Mouse (Mus musculus) 416B (cell line): ENCODE measurements around the gene Tmtc2.

Source experiments
- DNase-seq: peaks from one replicate; pipeline ENCODE4 v3.0.0; 2011; ENCODE audit warnings: low read depth

Gene Tmtc2

DNA sequence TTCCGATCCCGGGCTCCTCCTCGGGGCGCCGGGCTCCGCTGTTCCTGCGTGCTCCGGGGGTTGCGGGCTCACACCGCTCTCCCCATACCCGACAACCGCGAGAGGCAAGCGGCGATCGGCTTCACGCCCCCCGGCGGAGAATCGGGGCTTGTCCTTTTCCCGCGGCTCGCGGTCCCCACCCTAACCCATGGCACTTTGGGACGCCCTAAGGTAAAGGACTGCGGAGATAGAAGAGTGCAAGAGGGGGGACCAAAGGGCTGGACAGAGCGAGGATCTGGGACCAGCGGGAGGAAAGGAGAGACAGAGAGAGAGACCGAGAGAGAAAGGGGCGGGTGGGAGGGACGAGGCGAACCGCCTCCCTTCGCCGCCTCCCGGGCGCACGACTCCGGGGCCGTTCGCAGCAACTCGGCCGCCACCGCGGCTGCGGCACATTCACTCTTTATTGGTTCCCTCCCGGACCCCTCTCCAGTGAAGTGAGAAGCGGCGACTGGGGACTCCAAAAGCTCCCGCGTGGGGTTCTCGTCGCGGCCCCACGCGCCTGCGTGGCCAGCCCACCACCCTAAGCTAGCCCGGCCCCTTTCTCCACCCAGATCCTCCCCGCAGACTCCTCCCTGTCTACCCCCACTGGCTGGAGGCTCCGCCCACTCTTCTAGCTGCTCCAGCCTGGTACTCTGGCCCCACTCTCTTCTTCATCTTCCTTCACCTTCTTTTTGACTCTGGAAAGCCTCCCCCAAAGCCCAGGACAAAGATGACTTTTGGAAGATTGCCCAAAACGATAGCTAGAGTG lies at the start of gene Tmtc2:
Gene Tmtc2, minus strand, starts transcription at position 544 of the 787 bp plus-strand sequence.
- peak; percentile 91 for DNase-seq

DNA sequence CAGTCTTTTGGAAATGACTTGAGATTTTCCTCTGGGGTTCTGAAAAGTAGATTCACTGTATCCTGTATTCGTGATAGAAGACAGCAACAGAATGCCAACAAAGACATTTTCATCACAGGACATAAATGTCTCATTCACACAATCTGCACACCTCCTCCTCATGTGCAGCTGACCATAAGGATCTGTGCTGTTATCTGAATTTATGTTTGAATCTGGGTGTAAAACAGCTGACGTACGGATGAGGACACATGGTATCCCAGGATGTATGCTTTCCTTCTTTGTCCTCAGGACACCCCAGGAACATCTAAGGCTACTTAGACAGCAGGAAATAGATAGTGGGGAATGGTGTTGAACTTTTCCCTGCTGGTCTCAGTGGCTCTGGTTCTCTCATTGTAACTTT lies 37.9 kb upstream of the Tmtc2 start:
- DNase-seq: no peak

DNA sequence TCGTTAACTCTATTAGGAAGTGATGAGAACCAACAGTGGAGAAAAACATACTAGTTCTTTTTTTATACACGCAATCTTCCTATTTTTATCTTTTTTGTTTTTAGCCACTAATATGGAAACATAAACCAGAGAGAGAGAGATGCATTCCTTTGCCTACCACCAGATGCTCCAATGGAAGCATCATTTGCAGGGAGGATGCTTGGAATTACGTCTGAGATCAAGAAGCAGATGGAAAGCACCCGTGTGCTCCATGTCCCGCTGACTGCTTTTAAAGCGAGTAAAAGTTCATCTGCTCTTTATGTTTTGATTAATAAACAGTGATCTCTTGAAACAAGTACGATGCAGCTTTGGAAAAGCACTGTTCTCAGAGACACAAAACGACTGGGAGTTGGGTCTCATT lies 24.6 kb upstream of the Tmtc2 start:
- DNase-seq: no peak

DNA sequence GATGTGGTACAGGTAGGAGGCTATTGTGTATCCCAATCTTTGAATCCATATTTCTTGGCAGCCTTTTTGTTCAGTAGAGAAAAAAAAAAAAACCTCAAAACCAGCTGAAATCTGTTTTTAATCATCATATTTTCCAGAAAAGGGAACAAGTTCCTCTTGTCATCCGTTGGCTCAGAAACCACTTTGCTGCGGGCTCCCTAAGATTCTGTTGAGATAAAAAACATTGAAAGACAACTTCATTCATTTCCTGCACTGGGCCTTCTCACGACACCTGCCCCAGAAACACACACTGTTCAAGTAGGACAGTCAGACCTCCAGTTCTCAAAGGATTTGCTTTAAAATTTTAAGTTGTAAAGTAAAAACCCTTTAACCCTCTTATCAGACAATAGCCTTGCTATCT lies 23.0 kb upstream of the Tmtc2 start:
- peak; percentile 65 for DNase-seq

DNA sequence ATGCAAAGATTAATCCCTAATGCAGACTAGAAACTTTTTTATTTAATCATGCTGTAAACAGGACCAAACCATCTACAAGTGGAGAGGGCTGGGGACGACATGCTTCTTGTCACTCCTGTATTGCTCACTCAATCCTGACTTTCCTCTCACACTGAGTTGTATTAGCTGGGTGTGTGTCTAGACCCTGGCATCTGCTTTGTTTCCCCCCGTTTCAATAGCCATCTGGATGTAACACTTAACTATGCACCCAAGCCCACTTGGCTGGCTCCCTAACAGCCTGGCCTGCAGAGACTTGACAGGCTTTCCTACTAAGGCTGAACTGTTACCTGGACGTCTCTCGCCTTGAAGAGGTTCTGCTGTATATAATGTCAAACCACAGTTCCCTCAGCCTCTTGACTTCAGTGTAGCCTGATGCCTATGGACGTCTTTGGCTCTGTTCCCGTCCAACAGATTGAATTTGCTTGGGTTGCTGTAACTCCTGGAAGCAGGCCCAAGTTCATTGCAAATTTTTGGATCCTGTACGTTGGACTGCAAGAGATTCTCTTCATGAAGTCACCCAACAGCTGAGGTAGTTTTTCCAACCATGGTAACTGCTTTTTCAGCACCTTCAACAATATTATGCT lies 21.3 kb upstream of the Tmtc2 start:
- no peak for DNase-seq

DNA sequence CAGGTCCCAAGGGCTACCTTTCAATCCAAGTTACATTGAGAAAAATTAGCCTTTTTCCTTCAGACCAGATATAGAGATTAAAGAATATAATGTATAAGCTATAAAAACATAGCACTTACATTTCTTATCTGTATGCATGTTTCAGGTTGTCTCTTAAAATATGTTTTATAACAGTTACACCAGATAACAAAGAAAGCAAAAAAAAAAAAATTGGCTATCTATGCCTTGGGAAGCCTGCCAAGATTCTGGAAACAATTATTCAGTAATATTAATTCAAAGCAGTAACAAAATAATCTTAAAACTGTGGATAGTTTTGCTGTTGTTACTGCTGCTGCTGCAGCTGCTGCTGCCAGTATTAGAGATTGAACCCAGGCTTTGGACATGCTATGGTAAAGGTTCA lies 13.9 kb upstream of the Tmtc2 start:
- DNase-seq: no peak

DNA sequence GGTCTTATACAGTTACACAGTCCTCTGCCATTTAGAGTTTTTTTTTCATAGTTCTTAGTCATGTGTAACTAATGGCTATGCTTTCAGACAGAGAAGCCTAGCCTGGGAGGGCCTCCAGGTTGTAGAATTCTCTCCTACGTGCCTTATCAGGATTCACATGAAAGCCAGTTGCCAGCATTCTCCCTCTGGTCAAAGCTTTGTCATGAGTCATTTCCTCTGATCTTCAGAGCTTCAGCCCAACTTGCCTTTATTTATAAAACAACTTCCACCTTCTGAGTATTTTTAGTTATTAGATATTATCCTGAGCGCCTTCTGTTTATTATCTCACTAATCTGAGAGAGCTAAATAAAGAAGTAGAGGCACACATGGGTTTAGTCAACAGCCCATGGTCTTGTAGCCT lies 5.1 kb upstream of the Tmtc2 start:
- peak; percentile 95 for DNase-seq

DNA sequence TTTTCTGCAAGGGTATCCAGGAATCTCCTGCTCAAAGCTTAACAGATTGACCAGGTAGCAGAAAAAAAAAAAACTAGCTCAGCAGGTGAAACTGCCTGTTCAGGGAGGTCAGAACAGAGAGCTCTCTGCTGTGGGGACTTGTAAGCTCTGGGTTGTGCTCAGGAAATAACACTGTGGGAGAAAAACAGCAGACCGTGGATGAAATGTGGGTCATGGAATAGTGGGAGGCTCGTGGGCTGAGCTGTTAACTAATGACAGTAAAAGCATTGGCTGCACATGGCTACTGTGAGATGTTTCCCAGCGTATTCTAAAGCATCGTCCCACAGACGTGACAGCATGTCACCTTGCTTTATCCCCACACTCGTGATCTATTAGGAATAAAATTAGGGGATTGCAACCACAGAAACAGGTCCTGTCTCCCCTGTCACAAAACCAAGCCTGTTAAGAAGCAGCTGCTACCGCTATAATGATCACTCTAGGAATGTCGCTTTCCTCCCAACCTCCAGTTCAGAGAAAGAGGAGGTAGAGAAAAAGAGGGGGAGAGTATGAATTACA lies 4.1 kb upstream of the Tmtc2 start:
- DNase-seq: no peak

DNA sequence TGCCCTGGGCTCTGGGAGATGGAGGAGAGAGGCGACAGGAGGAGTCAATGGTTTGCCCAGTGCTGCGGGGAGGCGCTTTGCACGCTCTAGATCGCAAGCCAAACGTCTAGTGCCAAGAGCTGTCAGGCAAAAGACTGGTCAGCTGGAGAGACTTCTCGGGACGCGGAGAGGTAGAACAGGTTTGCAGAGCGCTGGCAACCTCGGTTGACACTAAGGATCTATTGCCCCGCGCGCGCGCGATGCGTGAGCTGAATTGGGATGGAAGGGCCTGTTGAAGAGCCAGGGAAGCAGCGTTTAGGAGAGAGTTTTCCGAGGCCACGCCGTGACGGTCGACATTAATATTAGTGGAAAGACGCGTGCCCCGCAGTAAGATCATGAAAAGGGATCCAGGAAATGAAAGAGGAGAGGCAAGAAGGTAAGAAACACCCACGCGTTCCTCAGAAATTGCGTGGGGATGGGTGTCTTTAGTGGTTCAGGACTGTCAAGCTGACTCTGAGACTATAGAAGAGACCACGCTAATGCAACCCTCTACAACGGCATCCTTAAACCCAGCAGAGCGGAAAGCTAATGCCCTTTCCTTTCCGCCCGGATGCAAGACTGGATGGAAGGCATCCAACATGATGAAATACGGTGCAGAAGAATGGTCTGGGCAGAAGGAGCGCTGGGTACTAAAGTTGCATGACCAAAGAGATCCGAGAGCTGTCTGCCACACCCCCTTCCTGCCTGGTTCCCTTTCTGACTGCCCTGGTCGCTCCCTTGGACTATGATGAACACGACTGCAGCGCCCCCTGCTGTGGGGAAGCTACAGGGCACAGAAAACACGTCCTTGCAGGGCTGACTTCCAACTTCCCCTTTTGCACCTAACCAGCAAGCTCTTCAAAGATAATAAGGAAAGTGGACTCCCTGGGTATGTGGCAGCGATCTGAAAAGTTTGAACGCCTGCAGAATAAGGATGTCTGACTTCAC lies 727 bp upstream of the Tmtc2 start:
- DNase-seq: peak; percentile 99

DNA sequence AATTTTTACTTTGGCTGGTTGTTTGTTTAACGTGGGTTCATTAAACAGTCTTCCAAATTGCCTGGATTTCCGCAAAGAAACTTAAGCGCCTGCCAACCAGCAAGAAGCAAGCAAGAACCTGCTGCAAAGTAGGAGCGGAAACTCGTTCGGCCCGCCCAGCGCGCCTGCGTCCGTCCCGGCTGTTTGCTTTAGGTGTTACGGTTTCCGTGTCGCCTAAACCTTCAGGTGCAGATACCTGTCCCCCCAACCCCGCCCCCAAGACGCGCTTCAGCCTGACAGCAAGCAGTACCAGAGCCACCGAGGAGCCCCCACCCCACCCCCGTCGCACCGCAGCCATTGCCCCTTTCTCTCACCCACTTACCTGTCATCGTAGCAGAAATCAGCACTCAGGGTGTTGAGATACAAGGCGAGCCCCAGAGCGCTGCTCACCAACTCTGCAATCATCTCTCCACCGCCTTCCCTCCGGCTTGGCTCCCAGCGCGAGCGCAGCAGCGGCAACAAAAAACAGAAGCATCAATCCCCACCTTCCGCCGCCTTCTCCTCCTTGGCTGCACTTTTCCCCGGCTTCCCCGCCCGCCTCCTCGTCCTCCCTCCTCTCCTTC lies 844 bp downstream of the Tmtc2 start:
- DNase-seq: peak; percentile 53

DNA sequence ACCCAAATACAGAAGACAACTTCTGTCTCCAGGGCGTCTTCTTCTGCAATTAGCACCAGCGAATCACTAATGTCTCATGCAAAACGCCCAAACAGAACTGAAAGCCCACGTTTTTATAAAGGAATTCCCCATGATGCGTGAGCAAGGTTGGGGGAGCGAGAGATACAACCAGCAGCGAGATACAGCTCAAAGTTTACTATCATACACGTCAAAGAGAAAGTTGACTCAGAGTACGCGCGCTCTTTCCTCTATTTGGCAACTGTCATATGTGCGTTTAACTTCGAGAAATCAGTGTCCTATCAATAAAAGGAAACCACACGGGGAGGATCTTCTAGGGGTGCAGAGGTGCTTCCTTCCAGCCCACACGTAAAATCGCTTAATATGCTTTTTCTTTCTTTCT lies 1.4 kb downstream of the Tmtc2 start:
- DNase-seq: peak; percentile 53

DNA sequence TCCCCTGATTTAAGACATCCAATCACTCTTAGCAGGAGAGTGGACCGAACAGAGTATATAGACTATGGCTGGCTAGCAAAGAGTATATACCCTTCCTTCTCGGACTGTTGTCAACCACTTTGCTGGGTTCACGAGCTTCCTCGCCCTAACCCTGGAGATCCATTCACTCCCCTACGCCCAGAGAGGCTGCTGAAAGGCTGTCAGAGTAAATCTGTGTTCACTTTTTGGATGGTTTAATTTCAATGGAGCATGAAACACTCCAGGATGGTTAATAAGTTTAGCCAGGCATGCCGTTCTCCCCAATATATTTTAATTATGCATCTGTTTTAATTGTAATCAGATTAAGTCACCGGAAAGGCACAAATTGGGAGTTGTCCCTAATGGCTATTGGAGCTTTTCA lies 1.9 kb downstream of the Tmtc2 start:
- DNase-seq: no peak

DNA sequence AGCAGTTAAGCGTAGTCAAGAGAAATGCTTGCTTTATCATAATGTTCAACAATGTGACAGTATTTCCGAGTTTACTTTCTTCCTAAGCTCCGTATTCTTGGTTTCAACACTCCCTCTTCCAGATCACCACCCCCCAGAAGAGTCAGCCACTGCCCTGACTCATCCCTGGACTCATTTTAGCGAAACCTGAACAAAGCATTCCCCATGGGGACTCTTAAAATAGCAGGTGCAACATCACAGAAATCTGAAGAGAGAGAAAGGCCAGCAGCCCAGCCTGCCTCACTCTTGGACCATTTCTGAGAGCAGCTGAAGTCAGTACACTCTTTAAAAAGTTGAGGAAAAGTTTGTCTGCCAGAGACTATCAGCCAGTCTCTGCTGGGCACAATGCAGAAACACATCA lies 2.4 kb downstream of the Tmtc2 start:
- no peak for DNase-seq

DNA sequence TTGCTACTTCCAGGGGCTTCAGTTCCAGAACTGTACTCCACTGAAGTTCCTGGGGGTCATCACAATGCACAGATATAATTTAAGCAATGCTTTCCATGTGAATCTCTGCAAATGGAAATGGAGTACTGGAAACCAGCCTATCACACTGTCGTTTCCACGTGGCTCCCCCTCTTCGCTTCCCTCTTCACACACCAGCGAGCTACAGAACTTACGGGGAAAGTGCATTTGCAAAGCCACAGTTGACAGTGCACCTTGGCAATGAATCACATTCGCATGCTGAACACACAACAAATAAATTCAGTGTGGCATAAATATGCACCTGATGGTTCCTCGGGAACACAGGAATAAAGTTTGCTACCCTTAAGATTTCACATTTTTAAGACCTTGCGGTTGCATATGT lies 3.2 kb downstream of the Tmtc2 start:
- DNase-seq: no peak

DNA sequence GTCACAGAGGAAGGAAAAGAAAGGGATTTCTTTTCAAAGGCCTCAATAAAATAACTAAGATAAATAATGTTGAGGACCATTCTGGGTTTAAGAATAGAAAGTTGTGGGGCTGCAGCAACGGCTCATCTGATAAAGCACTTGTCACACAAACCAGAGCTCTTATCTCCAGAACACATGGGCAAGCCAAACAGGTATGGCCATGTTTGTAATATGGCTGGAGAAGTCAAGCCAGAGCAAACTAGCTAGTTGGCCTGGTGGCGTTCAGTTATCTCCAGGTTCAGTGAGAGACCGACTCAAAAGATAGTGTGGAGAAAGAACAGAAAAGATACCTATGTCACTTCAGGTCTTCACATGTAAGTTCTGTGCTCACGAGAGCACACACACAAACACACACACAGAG lies 4.7 kb downstream of the Tmtc2 start:
- DNase-seq: no peak

DNA sequence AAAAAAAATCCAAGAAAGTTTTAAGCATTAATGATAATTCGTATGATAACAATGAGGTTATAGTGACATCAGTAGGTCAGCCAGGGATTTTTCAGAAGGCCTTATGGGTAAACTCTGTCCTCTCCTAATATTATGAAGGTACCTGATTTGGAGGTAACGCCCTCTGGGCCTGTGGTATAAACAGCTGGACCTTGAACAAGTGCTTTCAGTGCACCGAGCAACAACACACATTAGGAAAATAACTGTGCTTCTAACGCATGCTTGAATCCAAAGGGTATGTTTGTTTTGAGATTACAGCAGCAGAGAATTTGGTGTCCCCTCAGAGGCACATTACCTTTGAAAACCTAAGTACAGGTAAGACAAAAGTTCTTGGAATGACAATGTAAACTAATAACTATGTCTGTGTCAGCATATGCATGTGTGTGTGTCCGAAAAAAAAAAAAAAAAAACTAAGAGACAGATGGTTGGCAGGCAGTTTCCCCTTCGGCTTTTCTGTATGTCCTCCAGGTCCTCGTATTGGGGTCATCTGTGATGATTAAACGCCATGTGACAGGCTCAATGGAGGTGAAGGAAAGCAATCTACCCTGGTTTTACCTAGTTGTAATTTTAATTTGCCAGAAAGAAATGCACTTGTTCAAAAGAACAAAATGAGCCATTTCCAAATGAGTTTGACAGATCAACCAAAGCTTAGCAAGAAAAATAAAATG lies 6.3 kb downstream of the Tmtc2 start:
- DNase-seq: no peak

DNA sequence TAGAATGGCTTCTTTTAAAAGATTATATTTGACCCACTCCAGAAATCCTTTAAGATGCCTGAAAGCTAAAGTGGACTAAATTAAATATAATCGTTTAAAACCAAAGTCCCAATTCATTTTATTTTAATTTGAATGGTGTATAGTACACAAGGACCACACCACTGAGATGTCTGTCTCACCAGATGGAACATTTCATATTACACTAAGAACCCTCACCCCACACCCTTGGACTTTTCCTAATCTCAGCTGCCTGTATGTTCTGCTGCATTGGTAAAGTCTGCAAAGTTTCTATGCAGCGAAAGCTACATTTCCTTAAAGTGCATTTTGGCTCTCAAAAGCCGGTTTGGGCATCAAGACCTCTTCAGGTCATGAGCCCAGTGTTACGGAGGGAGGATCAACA lies 12.7 kb downstream of the Tmtc2 start:
- DNase-seq: no peak

DNA sequence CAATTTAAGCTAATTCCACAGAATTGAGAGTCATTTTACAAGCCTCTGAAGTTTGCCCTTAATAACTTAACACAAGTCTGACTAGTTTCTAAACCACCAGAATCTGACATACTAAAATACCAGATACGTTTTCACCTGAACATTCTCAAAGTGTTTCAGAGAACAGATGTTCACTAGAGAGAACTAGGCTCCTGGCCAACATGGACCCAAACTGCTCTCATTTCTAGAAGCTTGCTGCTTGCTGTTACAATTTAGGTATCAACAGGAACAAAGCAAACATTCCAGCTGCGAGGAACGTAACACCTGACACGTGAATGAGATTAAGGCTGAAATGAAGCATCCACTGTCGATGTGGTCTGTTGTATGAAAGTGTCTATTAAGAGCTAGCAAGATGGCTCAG lies 16.7 kb downstream of the Tmtc2 start:
- no peak for DNase-seq

DNA sequence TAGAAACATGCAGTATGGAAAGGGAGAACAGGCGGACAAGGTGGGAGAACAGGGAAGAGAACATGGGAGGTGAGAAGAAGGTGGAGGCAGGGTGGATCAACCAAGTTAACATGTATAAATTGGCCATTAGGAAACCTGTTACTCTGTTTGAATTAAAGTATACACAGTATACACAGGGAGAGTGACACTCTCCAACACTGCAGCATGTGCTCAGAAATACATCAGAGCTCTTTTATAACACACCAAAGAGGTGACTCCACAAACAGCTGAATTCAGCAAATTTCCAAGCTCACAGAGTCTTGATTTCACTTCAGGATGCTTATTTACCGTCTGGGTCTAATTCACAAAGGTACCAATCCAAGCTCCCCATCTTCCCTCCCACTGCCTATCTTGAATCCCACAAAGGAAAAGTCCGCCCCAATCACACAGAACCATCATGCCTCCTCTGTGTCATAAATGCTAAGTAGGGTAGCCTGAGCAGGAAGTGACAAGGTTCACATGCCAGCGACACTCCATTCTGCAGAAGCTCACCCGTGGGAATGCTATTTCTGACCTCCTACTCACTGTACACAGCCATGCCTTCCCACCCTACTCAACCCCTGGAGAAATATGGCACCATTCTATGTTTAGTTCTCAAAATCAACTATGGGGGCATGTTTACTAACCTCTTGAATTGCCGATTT lies 17.2 kb downstream of the Tmtc2 start:
- DNase-seq: no peak

DNA sequence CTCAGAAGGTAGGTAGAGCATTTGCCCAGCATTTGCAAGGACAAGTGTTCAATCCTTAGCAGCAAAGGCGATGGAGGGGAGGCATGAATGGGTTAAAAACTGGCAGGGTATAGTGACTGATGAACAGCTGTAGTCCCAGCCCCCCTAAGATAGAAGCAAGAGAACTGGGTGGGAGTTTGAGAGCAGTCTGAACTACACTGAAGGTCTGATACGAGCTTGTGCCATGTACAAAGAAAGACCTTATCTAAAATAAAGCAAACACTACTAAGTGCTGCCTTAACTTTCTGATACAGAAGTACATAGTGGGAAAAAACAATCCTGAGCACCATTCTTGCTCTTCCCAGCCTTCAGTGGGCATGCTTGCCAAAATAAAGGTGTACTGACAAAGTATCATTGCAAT lies 20.1 kb downstream of the Tmtc2 start:
- DNase-seq: no peak

DNA sequence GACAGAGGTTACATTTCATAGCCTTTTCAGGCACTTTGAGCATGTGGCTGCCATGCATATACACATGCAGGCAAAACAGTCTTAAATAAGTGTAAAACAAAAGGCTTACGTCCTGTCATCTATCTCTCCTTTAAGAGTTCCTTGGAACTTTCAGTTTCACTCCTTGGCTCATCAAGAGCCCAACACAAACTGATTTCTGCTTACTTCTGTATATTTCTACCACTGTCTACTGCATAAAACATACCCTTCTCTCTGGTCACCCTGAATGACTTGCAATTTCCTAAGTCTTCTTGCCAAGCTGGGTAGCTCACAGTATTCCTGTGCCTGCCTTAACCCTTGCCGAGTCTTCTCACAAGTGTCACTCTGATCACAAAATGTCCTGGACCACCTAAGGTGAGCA lies 26.2 kb downstream of the Tmtc2 start:
- DNase-seq: no peak
